Mouse (Mus musculus): Measurements from ENCODE around the gene Fam184b. TPM values are rescaled to one million over a fixed set of nuclear protein-coding genes. Genes with fewer than 3 reads are reported as not detected.

Fam184b gene
- polyA plus RNA-seq, 1 experiment from 2014 or later = 14.5 TPM

- Histone ChIP-seq H3K4me1 (ENCODE audit: control insufficient read depth, insufficient read depth, low read depth, low read length) (no peaks in the 10 kb centered on the region), H3K9me3 (ENCODE audit: control insufficient read depth, low read length) (no peaks in the 10 kb centered on the region), H3K36me3 (ENCODE audit: control insufficient read depth, insufficient read depth, low read length) (no peaks in the 10 kb centered on the region), H3K27ac (ENCODE audit: low read depth, low read length) (no peak overlapping the region), H3K4me3 (ENCODE audit: low read length) (no peak overlapping the region), H3K4me2 (ENCODE audit: low read length) (no peak overlapping the region), H3K9ac (ENCODE audit: low read depth, low read length) (no peak overlapping the region), H3K27me3 (replicated peaks; ENCODE audit: control insufficient read depth, insufficient read depth, low read length) (no peaks in the 10 kb centered on the region)
- no peak for ATAC-seq
- 83% methylated on average over 1 of the region's 1 CpGs for WGBS
Measured at GRCm38 (mm10) chr5:45577376-45577775, 62.0 kb downstream of the Fam184b start.

GRCm38 (mm10) chr5:45576716-45577115 is 62.7 kb downstream of the Fam184b start:
- H3K27me3 ChIP-seq (replicated peaks; ENCODE audit: control insufficient read depth, insufficient read depth, low read length) = no peaks in the 10 kb centered on the region
- no peak for ATAC-seq
- WGBS = 70% methylated on average over 3 of the region's 3 CpGs
- H3K4me1 ChIP-seq (ENCODE audit: control insufficient read depth, insufficient read depth, low read depth, low read length) = no peaks in the 10 kb centered on the region
- H3K9me3 ChIP-seq (ENCODE audit: control insufficient read depth, low read length) = no peaks in the 10 kb centered on the region
- no peak overlapping the region for H3K27ac ChIP-seq (ENCODE audit: low read depth, low read length)
- no peak overlapping the region for H3K4me3 ChIP-seq (ENCODE audit: low read length)
- H3K4me2 ChIP-seq (ENCODE audit: low read length) = no peak overlapping the region
- no peak overlapping the region for H3K9ac ChIP-seq (ENCODE audit: low read depth, low read length)
- H3K36me3 ChIP-seq (ENCODE audit: control insufficient read depth, insufficient read depth, low read length) = no peaks in the 10 kb centered on the region

- no peak overlapping the region for H3K9ac ChIP-seq (ENCODE audit: low read depth, low read length)
- no peak for ATAC-seq
- no peaks in the 10 kb centered on the region for H3K9me3 ChIP-seq (ENCODE audit: control insufficient read depth, low read length)
- WGBS = 35% methylated on average over 5 of the region's 5 CpGs
- H3K36me3 ChIP-seq (ENCODE audit: control insufficient read depth, insufficient read depth, low read length) = no peaks in the 10 kb centered on the region
- H3K27me3 ChIP-seq (replicated peaks; ENCODE audit: control insufficient read depth, insufficient read depth, low read length) = no peaks in the 10 kb centered on the region
- no peak overlapping the region for H3K4me2 ChIP-seq (ENCODE audit: low read length)
- H3K4me1 ChIP-seq (ENCODE audit: control insufficient read depth, insufficient read depth, low read depth, low read length) = no peaks in the 10 kb centered on the region
- no peak overlapping the region for H3K27ac ChIP-seq (ENCODE audit: low read depth, low read length)
- no peak overlapping the region for H3K4me3 ChIP-seq (ENCODE audit: low read length)
Measured at GRCm38 (mm10) chr5:45572816-45573215, 66.6 kb downstream of the Fam184b start.

GRCm38 (mm10) chr5:45565829-45566228 is 73.6 kb downstream of the Fam184b start:
- Histone ChIP-seq H3K9ac (ENCODE audit: low read depth, low read length) (no peak overlapping the region), H3K4me3 (ENCODE audit: low read length) (no peak overlapping the region), H3K4me2 (ENCODE audit: low read length) (no peak overlapping the region), H3K27ac (ENCODE audit: low read depth, low read length) (no peak overlapping the region), H3K36me3 (ENCODE audit: control insufficient read depth, insufficient read depth, low read length) (no peaks in the 10 kb centered on the region; the same call in 1 of the 2 replicates), H3K4me1 (ENCODE audit: control insufficient read depth, insufficient read depth, low read depth, low read length) (no peaks in the 10 kb centered on the region), H3K9me3 (ENCODE audit: control insufficient read depth, low read length) (no peaks in the 10 kb centered on the region), H3K27me3 (replicated peaks; ENCODE audit: control insufficient read depth, insufficient read depth, low read length) (no peaks in the 10 kb centered on the region)
- ATAC-seq = no peak
- 80% methylated on average over 1 of the region's 1 CpGs for WGBS

GRCm38 (mm10) chr5:45564054-45564453 is 75.4 kb downstream of the Fam184b start:
- no peaks in the 10 kb centered on the region for H3K9me3 ChIP-seq (ENCODE audit: control insufficient read depth, low read length)
- H3K9ac ChIP-seq (ENCODE audit: low read depth, low read length) = no peak overlapping the region
- 64% methylated on average over 6 of the region's 6 CpGs for WGBS
- no peak overlapping the region for H3K27ac ChIP-seq (ENCODE audit: low read depth, low read length)
- no peaks in the 10 kb centered on the region; the same call in 1 of the 2 replicates for H3K36me3 ChIP-seq (ENCODE audit: control insufficient read depth, insufficient read depth, low read length)
- H3K4me1 ChIP-seq (ENCODE audit: control insufficient read depth, insufficient read depth, low read depth, low read length) = no peaks in the 10 kb centered on the region
- no peak overlapping the region for H3K4me3 ChIP-seq (ENCODE audit: low read length)
- ATAC-seq = no peak
- no peaks in the 10 kb centered on the region for H3K27me3 ChIP-seq (replicated peaks; ENCODE audit: control insufficient read depth, insufficient read depth, low read length)
- no peak overlapping the region for H3K4me2 ChIP-seq (ENCODE audit: low read length)

GRCm38 (mm10) chr5:45549586-45549985 is 89.8 kb downstream of the Fam184b start:
- ATAC-seq = no peak
- H3K9ac ChIP-seq (ENCODE audit: low read depth, low read length) = no peak overlapping the region
- H3K4me3 ChIP-seq (ENCODE audit: low read length) = no peak overlapping the region
- peaks cover 6% of the 10 kb centered on the region for H3K36me3 ChIP-seq (ENCODE audit: control insufficient read depth, insufficient read depth, low read length)
- no peaks in the 10 kb centered on the region for H3K4me1 ChIP-seq (ENCODE audit: control insufficient read depth, insufficient read depth, low read depth, low read length)
- 96% methylated on average over 1 of the region's 1 CpGs for WGBS
- no peaks in the 10 kb centered on the region for H3K9me3 ChIP-seq (ENCODE audit: control insufficient read depth, low read length)
- no peak overlapping the region for H3K4me2 ChIP-seq (ENCODE audit: low read length)
- no peak overlapping the region for H3K27ac ChIP-seq (ENCODE audit: low read depth, low read length)
- no peaks in the 10 kb centered on the region for H3K27me3 ChIP-seq (replicated peaks; ENCODE audit: control insufficient read depth, insufficient read depth, low read length)

GRCm38 (mm10) chr5:45543374-45543773 is 96.0 kb downstream of the Fam184b start:
- H3K36me3 ChIP-seq (ENCODE audit: control insufficient read depth, insufficient read depth, low read length) = no peaks in the 10 kb centered on the region
- no peak overlapping the region for H3K4me3 ChIP-seq (ENCODE audit: low read length)
- no peak overlapping the region for H3K27ac ChIP-seq (ENCODE audit: low read depth, low read length)
- ATAC-seq = no peak
- no peak overlapping the region for H3K4me2 ChIP-seq (ENCODE audit: low read length)
- WGBS = 51% methylated on average over 5 of the region's 5 CpGs
- H3K27me3 ChIP-seq (replicated peaks; ENCODE audit: control insufficient read depth, insufficient read depth, low read length) = no peaks in the 10 kb centered on the region
- H3K9ac ChIP-seq (ENCODE audit: low read depth, low read length) = no peak overlapping the region
- H3K4me1 ChIP-seq (ENCODE audit: control insufficient read depth, insufficient read depth, low read depth, low read length) = no peaks in the 10 kb centered on the region
- H3K9me3 ChIP-seq (ENCODE audit: control insufficient read depth, low read length) = no peaks in the 10 kb centered on the region

GRCm38 (mm10) chr5:45539502-45539901 is 99.9 kb downstream of the Fam184b start:
- WGBS = 57% methylated on average over 10 of the region's 10 CpGs
- no peaks in the 10 kb centered on the region for H3K27me3 ChIP-seq (replicated peaks; ENCODE audit: control insufficient read depth, insufficient read depth, low read length)
- H3K4me3 ChIP-seq (ENCODE audit: low read length) = no peak overlapping the region
- no peak overlapping the region for H3K4me2 ChIP-seq (ENCODE audit: low read length)
- no peaks in the 10 kb centered on the region for H3K4me1 ChIP-seq (ENCODE audit: control insufficient read depth, insufficient read depth, low read depth, low read length)
- H3K27ac ChIP-seq (ENCODE audit: low read depth, low read length) = no peak overlapping the region
- no peak for ATAC-seq
- no peaks in the 10 kb centered on the region for H3K36me3 ChIP-seq (ENCODE audit: control insufficient read depth, insufficient read depth, low read length)
- no peaks in the 10 kb centered on the region for H3K9me3 ChIP-seq (ENCODE audit: control insufficient read depth, low read length)
- no peak overlapping the region for H3K9ac ChIP-seq (ENCODE audit: low read depth, low read length)

GRCm38 (mm10) chr5:45535177-45535576 is 104.2 kb downstream of the Fam184b start:
- no peak for ATAC-seq
- Histone ChIP-seq H3K27ac (ENCODE audit: low read depth, low read length) (no peak overlapping the region), H3K9ac (ENCODE audit: low read depth, low read length) (no peak overlapping the region), H3K4me3 (ENCODE audit: low read length) (no peak overlapping the region), H3K27me3 (replicated peaks; ENCODE audit: control insufficient read depth, insufficient read depth, low read length) (no peaks in the 10 kb centered on the region), H3K9me3 (ENCODE audit: control insufficient read depth, low read length) (no peaks in the 10 kb centered on the region), H3K36me3 (ENCODE audit: control insufficient read depth, insufficient read depth, low read length) (peaks cover 11% of the 10 kb centered on the region), H3K4me1 (ENCODE audit: control insufficient read depth, insufficient read depth, low read depth, low read length) (no peaks in the 10 kb centered on the region), H3K4me2 (ENCODE audit: low read length) (no peak overlapping the region)
- 66% methylated on average over 4 of the region's 4 CpGs for WGBS

All from hindbrain, embryonic 16.5 days (tissue).